10 mouse cellular contexts compared by ENCODE assay signal in genomic region chr9:47412786-47413185, GRCm38 (mm10).
"Had no signal": no experiment of that assay in that cellular context is flagged by ENCODE, and none has a peak within 500 bp of the region (broad histone marks: within the 10 kb centered on the region; RNA-seq: fewer than 3 reads in every experiment).

No protein-coding gene starts in this region.

- DNase-seq: kidney, postnatal 25 days; layer of hippocampus, adult 9-11 months; liver, embryonic 13.5 days; lung, adult 2 months; lung, postnatal 14 days; lung, postnatal 4 days; midbrain, embryonic 14.5 days; thymus, adult 2 months; thymus, postnatal 14 days; thymus, postnatal 4 days had no signal
